Mouse (Mus musculus) urinary bladder, adult 2 months (tissue): ENCODE measurements at regions not wholly inside any gene's neighbourhood (a gene's known extent, or its start where the extent isn't known, plus 50 kb on each side); places are given as distances from the start of the nearest gene placed in this dataset.
"Not testable (repeated sequence)": the region's sequence is repeated elsewhere in the genome, so short reads cannot be mapped to it uniquely, and the experiment has no call there.

ENCODE experiments used
- DNase-seq: peaks from one replicate; pipeline ENCODE4 v3.0.0; 2022; ENCODE audit warnings: low spot score

GRCm38 (mm10) chr13:82058131-82058731 is 275.4 kb downstream of the Cetn3 start:
- no peak for DNase-seq

- DNase-seq: no peak
These were observed 276.0 kb downstream of the Cetn3 start for GRCm38 (mm10) chr13:82058872-82059271.

GRCm38 (mm10) chr13:82059498-82059897 is 276.6 kb downstream of the Cetn3 start:
- DNase-seq: no peak

GRCm38 (mm10) chr13:82063880-82064279 is 281.0 kb downstream of the Cetn3 start:
- DNase-seq: not testable (repeated sequence)

GRCm38 (mm10) chr13:82066174-82066573 is 283.3 kb downstream of the Cetn3 start:
- DNase-seq: no peak

GRCm38 (mm10) chr13:82066674-82067270 is 283.9 kb downstream of the Cetn3 start:
- DNase-seq: no peak

- no peak for DNase-seq
These were observed 289.6 kb downstream of the Cetn3 start for GRCm38 (mm10) chr13:82072449-82072848.

- no peak for DNase-seq
These were observed 290.5 kb downstream of the Cetn3 start for GRCm38 (mm10) chr13:82073343-82073742.

GRCm38 (mm10) chr13:82081375-82081774 is 298.5 kb downstream of the Cetn3 start:
- no peak for DNase-seq

GRCm38 (mm10) chr13:82087635-82088034 is 304.8 kb downstream of the Cetn3 start:
- no peak for DNase-seq

- DNase-seq: no peak
These were observed 309.3 kb downstream of the Cetn3 start for GRCm38 (mm10) chr13:82092186-82092585.

GRCm38 (mm10) chr13:82106032-82106431 is 323.2 kb downstream of the Cetn3 start:
- DNase-seq: no peak

GRCm38 (mm10) chr13:82129777-82130735 is 347.2 kb downstream of the Cetn3 start:
- DNase-seq: no peak
